Mouse (Mus musculus) heart, adult 2 months (tissue): Measurements from ENCODE around the gene Hs2st1.

Experiments used
- CTCF ChIP-seq: fragments of 200-600 bp; IDR thresholded peaks from 2 replicates; pipeline ENCODE4 v1.8.1; 2022; ENCODE audit warnings: antibody characterized with exemption, mild to moderate bottlenecking, moderate library complexity
- EP300 ChIP-seq: fragments of 200-500 bp; IDR thresholded peaks from 2 replicates; pipeline ENCODE4 v1.6.1; 2011; ENCODE audit warnings: low read depth, low read length, control low read depth; ENCODE audit not compliant: insufficient read depth
- POLR2A ChIP-seq: fragments of 200-500 bp; IDR thresholded peaks from 2 replicates; pipeline ENCODE4 v1.6.1; 2011; ENCODE audit warnings: mild to moderate bottlenecking, low read depth, low read length, control low read depth; ENCODE audit not compliant: insufficient read depth

DNA sequence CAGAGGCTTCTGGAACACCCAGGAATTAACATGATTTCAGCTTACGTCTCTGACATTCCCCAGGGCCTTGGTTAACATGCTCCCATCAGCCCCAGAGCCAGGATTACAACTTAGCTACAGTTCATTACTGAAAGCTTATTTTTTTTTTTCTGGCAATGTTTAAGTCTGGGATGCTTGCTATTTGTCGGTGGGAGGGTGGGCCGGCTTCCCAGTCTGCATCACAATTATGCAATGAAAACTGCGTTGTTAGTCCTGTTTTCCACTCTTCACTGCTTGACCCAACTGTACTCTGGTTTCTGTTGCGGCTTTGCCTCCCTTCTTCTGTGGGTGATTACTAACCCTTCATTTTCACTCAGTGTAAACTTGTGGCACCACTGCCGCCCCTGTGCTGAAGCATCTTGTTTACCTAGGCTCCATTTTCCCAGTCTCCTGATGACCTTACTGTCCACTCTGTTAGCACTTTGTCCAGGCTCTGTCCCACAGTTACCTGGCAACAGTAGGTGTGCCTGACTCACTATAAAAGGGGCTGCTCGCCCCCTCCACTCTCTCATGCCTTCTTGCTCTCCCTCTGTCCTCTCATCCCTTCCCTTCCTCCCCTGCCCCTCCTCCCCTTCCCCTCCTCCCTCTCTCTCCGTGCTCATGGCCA, 41.8 kb upstream of the Hs2st1 start:
- TF ChIP-seq CTCF (no peak), POLR2A (no peak), EP300 (no peak)
